Mouse (Mus musculus) ES-Bruce4 (cell line): ENCODE measurements around the gene Cpsf4.
"Not testable (repeated sequence)": the region's sequence is repeated elsewhere in the genome, so short reads cannot be mapped to it uniquely, and the experiment has no call there.

ENCODE experiments used
- CTCF ChIP-seq: IDR thresholded peaks from one replicate; pipeline ENCODE4 v1.8.1; 2011; ENCODE audit warnings: low read depth, low read length
- EP300 ChIP-seq: IDR thresholded peaks from 2 replicates; pipeline ENCODE4 v1.6.1; 2011; ENCODE audit warnings: low read depth, low read length; ENCODE audit not compliant: insufficient read depth
- POLR2A ChIP-seq: IDR thresholded peaks from one replicate; pipeline ENCODE4 v1.8.1; 2011; ENCODE audit warnings: low read length; ENCODE audit not compliant: insufficient read depth

DNA sequence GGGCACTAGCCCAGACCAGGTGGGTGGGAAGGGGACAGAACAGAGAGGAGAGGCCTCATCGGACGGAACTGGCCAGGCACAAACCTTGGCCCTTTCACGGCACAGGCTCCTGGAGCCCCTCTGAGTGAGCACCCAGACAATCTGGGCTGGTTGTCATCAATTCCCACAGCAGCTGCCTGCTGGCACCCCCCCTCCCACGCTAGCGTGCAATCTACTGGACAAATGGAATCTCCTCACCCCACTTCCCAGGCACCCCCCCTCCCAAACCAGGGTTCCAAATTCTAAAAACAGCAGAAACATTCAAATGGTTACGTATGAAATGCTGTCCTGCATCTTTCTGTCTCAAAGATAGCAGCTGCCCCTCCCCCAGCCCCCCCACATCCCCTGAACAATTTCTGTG lies 37.2 kb upstream of the Cpsf4 start:
- not testable (repeated sequence) for TF ChIP-seq CTCF, POLR2A, EP300
